Mouse (Mus musculus): ENCODE measurements around the gene Tfr2. TPM values are rescaled to one million over a fixed set of nuclear protein-coding genes. Genes with fewer than 3 reads are reported as not detected.
A peak's percentile ranks its signal among the peaks of the same experiment; 100 is the strongest.

The Tfr2 gene
- polyA plus RNA-seq, 1 experiment from 2014 or later: 3.0 TPM

GRCm38 (mm10) chr5:137596601-137597261, 27.1 kb downstream of the Tfr2 start:
- Histone ChIP-seq H3K27ac (replicated peaks) (no peak overlapping the region), H3K36me3 (peaks cover 17% of the 10 kb centered on the region), H3K4me2 (peak overlapping the region; percentile 39), H3K4me1 (replicated peaks) (peaks cover 23% of the 10 kb centered on the region), H3K27me3 (no peaks in the 10 kb centered on the region), H3K4me3 (peak overlapping the region; percentile 15), H3K9ac (0 out of 2 replicates have a peak overlapping the region, but pooled peaks have one; percentile 1), H3K9me3 (no peaks in the 10 kb centered on the region)
- 42% methylated on average over 30 of the region's 30 CpGs for WGBS
- no peak for ATAC-seq (ENCODE audit: low read depth)

GRCm38 (mm10) chr5:137597625-137598024, 28.0 kb downstream of the Tfr2 start:
- 97% methylated on average over 6 of the region's 6 CpGs for WGBS
- H3K27me3 ChIP-seq: no peaks in the 10 kb centered on the region

GRCm38 (mm10) chr5:137598100-137598826, 28.6 kb downstream of the Tfr2 start:
- Histone ChIP-seq H3K4me1 (replicated peaks) (peaks cover 38% of the 10 kb centered on the region), H3K9me3 (no peaks in the 10 kb centered on the region), H3K4me3 (no peak overlapping the region), H3K27me3 (no peaks in the 10 kb centered on the region), H3K36me3 (peaks cover 17% of the 10 kb centered on the region), H3K27ac (replicated peaks) (no peak overlapping the region), H3K9ac (no peak overlapping the region), H3K4me2 (no peak overlapping the region)
- no peak for ATAC-seq (ENCODE audit: low read depth)
- 86% methylated on average over 2 of the region's 2 CpGs for WGBS

More at GRCm38 (mm10) chr5:137597625-137598024, 28.0 kb downstream of the Tfr2 start:
- peaks cover 17% of the 10 kb centered on the region for H3K36me3 ChIP-seq
- no peak for ATAC-seq (ENCODE audit: low read depth)
- H3K9me3 ChIP-seq: no peaks in the 10 kb centered on the region
- no peak overlapping the region for H3K27ac ChIP-seq (replicated peaks)
- H3K4me3 ChIP-seq: no peak overlapping the region
- H3K4me2 ChIP-seq: no peak overlapping the region
- H3K9ac ChIP-seq: no peak overlapping the region
- peaks cover 32% of the 10 kb centered on the region for H3K4me1 ChIP-seq (replicated peaks)

GRCm38 (mm10) chr5:137599600-137599999, 30.0 kb downstream of the Tfr2 start:
- peak overlapping the region; percentile 90 for H3K4me2 ChIP-seq
- H3K36me3 ChIP-seq: peaks cover 17% of the 10 kb centered on the region
- no peaks in the 10 kb centered on the region for H3K27me3 ChIP-seq
- H3K4me3 ChIP-seq: peak overlapping the region; percentile 69
- 74% methylated on average over 9 of the region's 9 CpGs for WGBS
- H3K4me1 ChIP-seq (replicated peaks): peaks cover 45% of the 10 kb centered on the region
- ATAC-seq (ENCODE audit: low read depth): no peak
- no peak overlapping the region for H3K27ac ChIP-seq (replicated peaks)
- no peaks in the 10 kb centered on the region for H3K9me3 ChIP-seq
- peak overlapping the region; percentile 94 for H3K9ac ChIP-seq

- H3K27ac ChIP-seq (replicated peaks): peak overlapping the region; percentile 77
- H3K9ac ChIP-seq: peak overlapping the region; percentile 94
- H3K9me3 ChIP-seq: no peaks in the 10 kb centered on the region
- peaks cover 45% of the 10 kb centered on the region for H3K4me1 ChIP-seq (replicated peaks)
- peak; percentile 65 for ATAC-seq (ENCODE audit: low read depth)
- WGBS: under 1% methylated on average over 19 of the region's 19 CpGs
- peak overlapping the region; percentile 90 for H3K4me2 ChIP-seq
- H3K4me3 ChIP-seq: peak overlapping the region; percentile 69
- no peaks in the 10 kb centered on the region for H3K27me3 ChIP-seq
- peaks cover 17% of the 10 kb centered on the region for H3K36me3 ChIP-seq
These were observed 30.6 kb downstream of the Tfr2 start for GRCm38 (mm10) chr5:137600281-137600618.

- under 1% methylated on average over 41 of the region's 41 CpGs for WGBS
- Histone ChIP-seq H3K9ac (peak within 1 kb of the TSS; percentile 94), H3K36me3 (peaks cover 17% of the 10 kb centered on the region), H3K4me1 (replicated peaks) (peaks cover 45% of the 10 kb centered on the region), H3K9me3 (no peaks in the 10 kb centered on the region), H3K27me3 (no peaks in the 10 kb centered on the region), H3K4me3 (peak within 1 kb of the TSS; percentile 69), H3K4me2 (peak within 1 kb of the TSS; percentile 90), H3K27ac (replicated peaks) (peak within 1 kb of the TSS; percentile 77)
- ATAC-seq (ENCODE audit: low read depth): peak; percentile 95
These were observed 31.2 kb downstream of the Tfr2 start, which contains the start of gene Mospd3 for GRCm38 (mm10) chr5:137600619-137601364. Gene Mospd3 (minus strand): TSS chr5:137601058.

GRCm38 (mm10) chr5:137601365-137601729, 31.7 kb downstream of the Tfr2 start:
- WGBS: 2% methylated on average over 22 of the region's 22 CpGs
- H3K27ac ChIP-seq (replicated peaks): peak overlapping the region; percentile 9; the same call in 1 of the 2 replicates

GRCm38 (mm10) chr5:137607860-137608653, 38.4 kb downstream of the Tfr2 start:
- no peaks in the 10 kb centered on the region for H3K9me3 ChIP-seq
- peak overlapping the region; percentile 45 for H3K4me2 ChIP-seq
- H3K4me3 ChIP-seq: peak overlapping the region; percentile 16
- WGBS: 8% methylated on average over 26 of the region's 26 CpGs
- H3K27ac ChIP-seq (replicated peaks): no peak overlapping the region
- ATAC-seq (ENCODE audit: low read depth): no peak
- peaks cover 21% of the 10 kb centered on the region for H3K27me3 ChIP-seq
- H3K36me3 ChIP-seq: no peaks in the 10 kb centered on the region
- peak overlapping the region; percentile 62 for H3K9ac ChIP-seq
- peaks cover 29% of the 10 kb centered on the region for H3K4me1 ChIP-seq (replicated peaks)

More at GRCm38 (mm10) chr5:137601365-137601729, 31.7 kb downstream of the Tfr2 start:
- Histone ChIP-seq H3K4me1 (replicated peaks) (peaks cover 45% of the 10 kb centered on the region), H3K9ac (peak overlapping the region; percentile 66), H3K9me3 (no peaks in the 10 kb centered on the region), H3K36me3 (peaks cover 17% of the 10 kb centered on the region), H3K4me2 (peak overlapping the region; percentile 90), H3K4me3 (peak overlapping the region; percentile 69), H3K27me3 (no peaks in the 10 kb centered on the region)
- ATAC-seq (ENCODE audit: low read depth): no peak

- Histone ChIP-seq H3K9me3 (no peaks in the 10 kb centered on the region), H3K4me3 (peak overlapping the region; percentile 16), H3K36me3 (no peaks in the 10 kb centered on the region), H3K27me3 (peaks cover 21% of the 10 kb centered on the region), H3K27ac (replicated peaks) (no peak overlapping the region), H3K9ac (peak overlapping the region; percentile 62), H3K4me2 (peak overlapping the region; percentile 45), H3K4me1 (replicated peaks) (peaks cover 24% of the 10 kb centered on the region)
- no peak for ATAC-seq (ENCODE audit: low read depth)
- 15% methylated on average over 22 of the region's 23 CpGs for WGBS
These were observed 39.1 kb downstream of the Tfr2 start for GRCm38 (mm10) chr5:137608654-137609190.

GRCm38 (mm10) chr5:137609292-137609691, 39.7 kb downstream of the Tfr2 start:
- WGBS: 45% methylated on average over 3 of the region's 3 CpGs
- 0 out of 2 replicates have a peak overlapping the region, but pooled peaks have one; percentile 45 for H3K4me2 ChIP-seq
- ATAC-seq (ENCODE audit: low read depth): no peak

GRCm38 (mm10) chr5:137610056-137610455, 40.4 kb downstream of the Tfr2 start:
- 74% methylated on average over 4 of the region's 4 CpGs for WGBS
- 0 out of 2 replicates have a peak overlapping the region, but pooled peaks have one; percentile 47 for H3K9ac ChIP-seq
- ATAC-seq (ENCODE audit: low read depth): no peak
- peaks cover 21% of the 10 kb centered on the region for H3K27me3 ChIP-seq
- peak overlapping the region; percentile 10 for H3K4me3 ChIP-seq
- peaks cover 21% of the 10 kb centered on the region for H3K4me1 ChIP-seq (replicated peaks)
- H3K9me3 ChIP-seq: no peaks in the 10 kb centered on the region
- H3K27ac ChIP-seq (replicated peaks): no peak overlapping the region
- peak overlapping the region; percentile 37 for H3K4me2 ChIP-seq
- no peaks in the 10 kb centered on the region for H3K36me3 ChIP-seq

More at GRCm38 (mm10) chr5:137609292-137609691, 39.7 kb downstream of the Tfr2 start:
- H3K9me3 ChIP-seq: no peaks in the 10 kb centered on the region
- no peak overlapping the region for H3K4me3 ChIP-seq
- H3K27me3 ChIP-seq: peaks cover 21% of the 10 kb centered on the region
- H3K9ac ChIP-seq: no peak overlapping the region
- no peaks in the 10 kb centered on the region for H3K36me3 ChIP-seq
- H3K4me1 ChIP-seq (replicated peaks): peaks cover 21% of the 10 kb centered on the region
- H3K27ac ChIP-seq (replicated peaks): no peak overlapping the region

All from neural tube, embryonic 13.5 days (tissue).